Comparison of ENCODE assay signal across 8 mouse cellular contexts in the genomic region with DNA sequence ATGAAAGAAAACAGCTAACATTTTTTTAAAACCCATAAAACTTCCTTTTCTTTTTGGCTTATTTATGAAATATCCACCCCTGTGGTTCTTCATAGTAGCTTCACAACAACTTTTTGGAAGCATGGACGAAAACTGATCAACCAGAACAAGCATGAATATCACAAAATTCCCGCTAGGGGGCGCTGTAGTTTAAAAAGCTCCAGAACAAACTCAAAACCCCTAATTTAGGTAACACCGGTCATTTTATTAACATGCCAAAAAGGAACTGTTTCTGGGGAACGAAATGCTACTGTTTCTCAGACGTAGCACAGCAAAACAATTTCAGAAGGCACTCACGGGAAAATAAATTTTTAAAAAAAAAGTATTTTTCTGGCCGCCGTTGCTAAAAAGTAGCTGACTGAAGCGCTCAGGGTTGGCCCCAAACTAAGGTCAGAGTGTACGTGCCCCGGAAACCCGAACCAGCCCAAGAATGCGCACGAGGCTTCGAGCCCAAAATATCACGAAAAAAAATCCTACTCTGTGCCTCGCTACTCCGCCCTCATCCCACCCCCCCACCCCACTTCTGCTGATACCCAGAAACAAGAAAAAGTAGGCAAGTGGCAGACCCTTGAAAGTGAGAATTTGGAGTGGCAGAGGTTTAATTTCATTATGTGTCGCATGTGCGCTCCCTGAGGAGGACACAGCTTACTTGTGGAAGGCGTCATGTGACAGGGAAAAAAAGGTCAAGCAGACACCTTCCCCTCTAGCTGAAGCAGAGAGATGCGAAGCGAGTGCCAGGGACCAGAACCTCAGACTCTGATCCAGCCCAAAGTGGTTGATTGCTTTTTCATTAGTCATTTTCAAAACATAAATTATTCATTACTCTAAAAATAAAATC. TPM values are rescaled to one million over a fixed set of nuclear protein-coding genes. Genes with fewer than 3 reads are reported as not detected.
DNase-seq lines count a peak whose midpoint lies in the region; ATAC-seq and TF ChIP-seq lines count a peak whose summit lies in the region.

No protein-coding gene starts in this region.

- H3K4me1 ChIP-seq in intestine, embryonic 14.5 days (replicated peaks; ENCODE audit: control insufficient read depth, insufficient read depth, low read length): peaks cover 10% of the 10 kb centered on the region
- peaks cover 6% of the 10 kb centered on the region; the same call in 1 of the 2 replicates for H3K4me1 ChIP-seq in limb, embryonic 14.5 days (ENCODE audit: control insufficient read depth, insufficient read depth, low read length)
- peaks cover 20% of the 10 kb centered on the region for H3K4me1 ChIP-seq in midbrain, embryonic 13.5 days (replicated peaks)
- H3K4me1 ChIP-seq in stomach, embryonic 14.5 days (ENCODE audit: control insufficient read depth, insufficient read depth, low read length): 0 out of 2 replicates have a peak, but pooled peaks cover 2% of the 10 kb centered on the region

- no peaks in the 10 kb centered on the region for H3K9me3 ChIP-seq in intestine, embryonic 14.5 days (ENCODE audit: control insufficient read depth, low read length)
- no peaks in the 10 kb centered on the region for H3K9me3 ChIP-seq in limb, embryonic 14.5 days (ENCODE audit: control insufficient read depth, low read length)
- no peaks in the 10 kb centered on the region for H3K9me3 ChIP-seq in midbrain, embryonic 13.5 days
- H3K9me3 ChIP-seq in stomach, embryonic 14.5 days (ENCODE audit: control insufficient read depth, low read depth, low read length): no peaks in the 10 kb centered on the region

- no peaks in the 10 kb centered on the region for H3K27me3 ChIP-seq in intestine, embryonic 14.5 days (replicated peaks; ENCODE audit: control insufficient read depth, insufficient read depth, low read length)
- no peaks in the 10 kb centered on the region for H3K27me3 ChIP-seq in limb, embryonic 14.5 days (ENCODE audit: control insufficient read depth, insufficient read depth, low read length)
- H3K27me3 ChIP-seq in midbrain, embryonic 13.5 days: peaks cover 17% of the 10 kb centered on the region
- H3K27me3 ChIP-seq in stomach, embryonic 14.5 days (ENCODE audit: control insufficient read depth, insufficient read depth, low read length): no peaks in the 10 kb centered on the region

- 0 out of 2 replicates have a peak overlapping the region, but pooled peaks have one; percentile 3 for H3K4me3 ChIP-seq in intestine, embryonic 14.5 days (ENCODE audit: low read depth, low read length)
- H3K4me3 ChIP-seq in limb, embryonic 14.5 days (replicated peaks; ENCODE audit: low read length): peak overlapping the region; percentile 21
- H3K4me3 ChIP-seq in midbrain, embryonic 13.5 days (replicated peaks): no peak overlapping the region
- peak overlapping the region; percentile 6; the same call in 1 of the 2 replicates for H3K4me3 ChIP-seq in stomach, embryonic 14.5 days (ENCODE audit: low read depth, low read length)

- H3K27ac ChIP-seq in intestine, embryonic 14.5 days (ENCODE audit: low read depth): no peak overlapping the region
- H3K27ac ChIP-seq in limb, embryonic 14.5 days (replicated peaks; ENCODE audit: low read depth, low read length): no peak overlapping the region
- no peak overlapping the region for H3K27ac ChIP-seq in midbrain, embryonic 13.5 days
- no peak overlapping the region for H3K27ac ChIP-seq in stomach, embryonic 14.5 days (ENCODE audit: low read length)

- H3K36me3 ChIP-seq in intestine, embryonic 14.5 days (ENCODE audit: control insufficient read depth, insufficient read depth, low read length): no peaks in the 10 kb centered on the region
- H3K36me3 ChIP-seq in limb, embryonic 14.5 days (ENCODE audit: control insufficient read depth, insufficient read depth, low read length): no peaks in the 10 kb centered on the region
- H3K36me3 ChIP-seq in midbrain, embryonic 13.5 days: no peaks in the 10 kb centered on the region
- H3K36me3 ChIP-seq in stomach, embryonic 14.5 days (ENCODE audit: control insufficient read depth, insufficient read depth, low read length): no peaks in the 10 kb centered on the region

- intact Hi-C loops in gastrocnemius, postnatal 36 days (cut with DNase I): loop anchor here (1.0 to 5.0 kb wide), 2 partner anchors 181 to 275 kb away; partner anchors contain the start of gene Myo10

- DNase-seq in urinary bladder, postnatal 25 days (ENCODE audit: low spot score): peak; percentile 61
- DNase-seq in urinary bladder, adult 2 months (ENCODE audit: low spot score): no peak
- peak; percentile 50 to 78 for DNase-seq in cerebellum, postnatal 4 days (ENCODE audit: low spot score in 2 of 2)
- peak; percentile 20 to 47 for DNase-seq in gastrocnemius, postnatal 36 days
- DNase-seq in intestine, embryonic 14.5 days (ENCODE audit: low spot score): peak; percentile 88
- DNase-seq in limb, embryonic 14.5 days (ENCODE audit: low spot score): peak; percentile 91

- H3K4me2 ChIP-seq in intestine, embryonic 14.5 days (ENCODE audit: low read length): peak overlapping the region; percentile 48
- H3K4me2 ChIP-seq in limb, embryonic 14.5 days (replicated peaks; ENCODE audit: low read depth, low read length, severe bottlenecking): peak overlapping the region; percentile 46
- H3K4me2 ChIP-seq in midbrain, embryonic 13.5 days (replicated peaks): peak overlapping the region; percentile 36
- H3K4me2 ChIP-seq in stomach, embryonic 14.5 days (replicated peaks; ENCODE audit: low read depth, low read length): peak overlapping the region; percentile 41

- 20% methylated on average over 24 of the region's 24 CpGs for WGBS in intestine, embryonic 14.5 days
- WGBS in limb, embryonic 14.5 days: 14% methylated on average over 24 of the region's 24 CpGs
- 24% methylated on average over 24 of the region's 24 CpGs for WGBS in midbrain, embryonic 13.5 days
- 18% methylated on average over 24 of the region's 24 CpGs for WGBS in stomach, embryonic 14.5 days

- ATAC-seq in intestine, embryonic 14.5 days (replicated peaks; ENCODE audit: low FRiP score, low TSS enrichment, low read depth): no peak
- ATAC-seq in limb, embryonic 14.5 days (ENCODE audit: low FRiP score, low read depth): 0 out of 2 replicates have a peak, but pooled peaks have one; percentile 42
- no peak for ATAC-seq in midbrain, embryonic 13.5 days
- ATAC-seq in stomach, embryonic 14.5 days (ENCODE audit: insufficient number of reproducible peaks, insufficient read depth, low FRiP score, low read depth): no peak

- no peak for TF ChIP-seq POLR2A in limb, embryonic 14.5 days (IDR thresholded peaks at IDR 0.05; ENCODE audit: borderline replicate concordance, extremely low read depth, insufficient read depth, insufficient read length)

- H3K9ac ChIP-seq in intestine, embryonic 14.5 days (ENCODE audit: low read length): no peak overlapping the region
- no peak overlapping the region for H3K9ac ChIP-seq in limb, embryonic 14.5 days (ENCODE audit: low read depth, low read length, severe bottlenecking)
- no peak overlapping the region for H3K9ac ChIP-seq in midbrain, embryonic 13.5 days (replicated peaks)
- H3K9ac ChIP-seq in stomach, embryonic 14.5 days (replicated peaks; ENCODE audit: low read depth, low read length): no peak overlapping the region

RNA-seq across cellular contexts. Expression of gene Basp1, which starts 27.7 kb away (rescaled TPM):
- 66.5 and 83.1 TPM in 2 replicates for polyA plus RNA-seq in urinary bladder, adult 2 months (2012; rRNA removed)
- total RNA-seq in gastrocnemius, postnatal 36 days (2021): 1 to 10 TPM; 2.2 to 2.3 TPM
- polyA plus RNA-seq in intestine, embryonic 14.5 days (2014; fragmentation: Nextera tagmentation; extraction: Ambion mirVana): 21.1 and 21.7 TPM in 2 replicates
- 108 and 123 TPM in 2 replicates for polyA plus RNA-seq in limb, embryonic 14.5 days (2012; rRNA removed)
- polyA plus RNA-seq in limb, embryonic 14.5 days (2014; fragmentation: Nextera tagmentation; extraction: Ambion mirVana): 64.9 and 71.9 TPM in 2 replicates
- 205 and 211 TPM in 2 replicates for polyA plus RNA-seq in midbrain, embryonic 13.5 days (2015; fragmentation: Nextera tagmentation; extraction: Ambion mirVana)
- polyA plus RNA-seq in stomach, embryonic 14.5 days (2014; fragmentation: Nextera tagmentation; extraction: Ambion mirVana): 28.6 and 29.3 TPM in 2 replicates
